Mouse (Mus musculus) frontal cortex, adult (tissue): ENCODE results near the gene Ppcs.

Experiments used
- ATAC-seq: cut with Nextera tagmentation; 2 replicates; pipeline ENCODE4 v1.9.2; 2017; ENCODE audit warnings: mild to moderate bottlenecking, moderate library complexity, mixed read lengths; ENCODE audit not compliant: low TSS enrichment

Gene Ppcs

DNA sequence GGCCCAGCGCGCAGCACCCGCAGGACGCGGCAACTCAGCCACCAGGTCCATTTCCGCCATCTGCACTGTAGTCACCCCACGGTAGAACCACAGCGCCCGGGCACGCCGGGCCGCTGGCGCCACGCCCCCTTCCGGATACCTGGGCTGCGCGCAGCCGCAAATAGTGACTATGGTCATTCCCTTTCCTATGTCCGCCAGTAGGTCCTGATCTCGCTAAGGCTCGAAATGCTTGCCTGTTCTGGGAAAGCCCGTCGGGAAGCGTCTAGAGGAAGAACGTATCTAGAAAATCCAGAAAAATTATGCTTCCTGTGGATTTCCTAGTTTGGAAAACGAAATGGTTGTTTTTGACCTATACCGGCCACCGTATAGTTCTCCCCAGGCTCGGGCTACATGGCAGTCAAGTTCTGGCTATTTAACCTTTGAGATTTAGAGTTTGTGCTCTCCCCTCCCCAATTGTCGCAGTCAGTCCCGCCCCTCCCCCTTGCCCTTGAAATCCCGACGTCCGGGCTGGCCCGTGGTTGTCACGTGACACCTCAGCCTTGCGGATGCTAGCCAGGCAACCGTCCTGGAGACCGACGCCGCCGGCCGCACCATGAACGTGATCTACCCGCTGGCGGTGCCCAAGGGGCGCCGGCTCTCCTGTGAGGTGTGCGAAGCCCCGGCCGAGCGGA is at the start of gene Ppcs, which contains the start of gene Zmynd12:
TSS of gene Ppcs (minus strand) at position 127 of the 671 bp plus-strand sequence.
TSS of gene Zmynd12 (plus strand) at position 521 of the 671 bp plus-strand sequence.
- peak; percentile 93 for ATAC-seq

DNA sequence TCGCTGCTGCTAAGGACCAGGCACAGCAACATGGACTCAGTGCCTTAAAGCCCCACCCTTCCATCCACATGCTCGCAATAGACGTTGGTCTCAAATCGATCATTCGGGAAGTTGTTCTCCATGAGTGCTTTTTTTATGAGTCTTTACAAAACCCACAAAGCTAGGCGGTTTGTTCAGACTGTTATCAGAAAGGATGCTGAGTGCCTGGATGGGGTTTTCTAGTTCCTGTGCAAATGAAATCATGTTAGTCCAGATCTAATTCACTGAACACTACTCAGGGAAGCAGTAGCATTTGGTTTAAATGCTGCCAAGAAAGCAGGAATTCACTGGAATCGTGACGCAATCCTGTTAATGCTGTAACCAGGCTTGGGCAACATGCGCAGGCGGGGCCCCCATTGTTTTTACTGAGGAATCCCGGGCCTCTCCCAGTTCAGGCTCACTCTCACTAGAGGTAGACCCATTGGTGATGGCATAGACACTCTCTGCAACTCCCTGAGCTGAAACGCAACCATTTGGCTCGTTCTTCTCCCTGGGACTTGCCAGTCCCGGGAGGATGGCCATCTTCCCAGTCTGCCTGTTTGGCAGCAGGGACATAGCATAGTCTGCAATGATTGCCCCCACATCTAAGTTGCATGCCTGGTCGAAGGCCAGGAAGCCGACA is 45.6 kb upstream of the Ppcs start:
- peak; percentile 68; the same call in 1 of the 2 replicates for ATAC-seq

DNA sequence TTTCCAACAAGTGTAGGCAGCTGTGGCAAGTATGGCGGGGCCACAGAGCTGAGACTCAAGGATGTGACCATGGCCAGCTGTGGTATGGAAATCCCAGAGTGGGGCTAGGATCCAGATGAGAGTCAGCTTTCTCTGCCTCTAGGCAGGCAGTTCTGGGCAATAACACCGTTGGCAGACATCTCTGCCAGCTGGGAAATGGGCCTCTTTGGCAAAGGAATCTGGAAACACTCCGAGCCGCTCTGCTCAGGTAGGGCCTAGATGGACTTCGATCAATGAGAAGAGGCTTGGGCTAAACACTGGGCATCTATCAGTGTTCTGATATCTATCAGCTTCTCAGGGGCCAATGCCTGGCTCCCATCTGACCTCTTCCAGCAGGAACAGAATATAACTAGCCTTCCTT is 43.6 kb upstream of the Ppcs start:
- no peak for ATAC-seq

DNA sequence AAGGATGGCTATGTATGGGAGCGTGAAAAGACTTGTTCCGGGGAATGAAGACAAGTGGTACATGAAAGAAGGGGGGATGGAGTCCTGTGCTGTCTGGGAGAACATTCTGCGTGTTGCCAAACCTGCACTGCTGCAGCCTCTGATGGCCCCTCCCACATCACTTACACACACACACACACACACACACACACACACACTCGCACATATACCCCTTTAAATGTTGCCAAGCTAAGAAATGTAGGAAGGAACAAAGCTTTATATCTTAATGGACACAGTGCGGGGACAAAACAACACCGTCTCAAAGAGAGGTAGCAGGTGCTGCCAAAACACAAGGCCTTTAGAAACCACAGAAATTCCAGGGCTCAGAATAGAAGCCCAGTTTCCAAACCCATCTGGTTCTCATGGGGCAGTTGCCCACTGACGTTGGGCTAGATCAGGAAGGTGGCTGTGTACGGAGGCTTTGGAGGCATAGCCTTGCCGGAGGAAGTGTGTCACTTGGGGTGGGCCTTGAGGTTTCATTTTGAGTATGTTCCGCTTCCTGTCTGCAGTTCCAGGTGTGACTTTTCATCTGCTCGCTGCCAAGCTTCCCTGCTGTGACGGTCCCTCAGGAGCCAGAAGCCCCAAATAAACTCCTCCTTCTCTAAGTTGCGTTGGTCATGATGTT is 41.7 kb upstream of the Ppcs start:
- no peak for ATAC-seq

DNA sequence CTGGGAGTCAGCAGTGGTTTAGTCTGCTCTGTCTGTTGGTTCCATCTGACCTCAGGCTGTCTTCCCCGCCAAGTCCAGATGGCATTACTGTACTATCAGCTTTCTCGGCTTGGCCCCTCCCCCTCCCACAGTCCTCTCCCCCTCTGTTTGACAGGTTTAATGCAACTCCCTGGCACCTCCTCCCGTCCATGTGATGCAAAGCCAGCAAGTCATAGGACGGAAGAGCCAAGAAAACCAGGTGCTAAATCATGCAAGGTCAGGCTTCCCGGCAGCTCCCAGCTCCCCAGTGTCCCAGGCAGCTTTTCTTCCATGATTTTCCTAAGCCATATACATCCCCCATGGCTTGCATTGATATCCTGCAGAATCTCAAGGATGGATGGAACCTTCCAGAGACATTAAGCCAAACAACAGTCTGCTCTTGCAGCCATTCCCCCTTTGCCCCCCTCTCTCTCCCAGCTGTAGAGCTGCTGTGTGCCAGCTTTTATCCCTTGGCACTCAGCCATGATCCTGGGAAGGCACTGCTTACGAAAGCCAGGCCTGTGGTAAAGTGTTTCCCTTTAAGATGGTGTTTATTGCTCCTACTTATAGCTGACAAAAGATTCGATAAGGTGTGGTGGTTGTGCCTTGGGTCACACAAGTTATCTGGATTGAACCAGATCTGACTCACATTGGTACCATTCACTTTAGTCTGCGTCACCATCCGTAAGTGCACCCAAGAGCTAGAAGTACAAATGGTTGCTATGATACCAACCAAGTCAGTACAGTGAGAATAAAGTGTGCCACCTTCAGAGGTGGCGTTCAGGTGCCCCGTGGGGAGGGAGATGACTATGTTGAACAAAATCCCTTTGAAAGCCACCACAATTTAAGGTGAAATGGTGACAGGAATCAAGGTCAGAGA is 40.9 kb upstream of the Ppcs start:
- peak; percentile 11; the same call in 1 of the 2 replicates for ATAC-seq

DNA sequence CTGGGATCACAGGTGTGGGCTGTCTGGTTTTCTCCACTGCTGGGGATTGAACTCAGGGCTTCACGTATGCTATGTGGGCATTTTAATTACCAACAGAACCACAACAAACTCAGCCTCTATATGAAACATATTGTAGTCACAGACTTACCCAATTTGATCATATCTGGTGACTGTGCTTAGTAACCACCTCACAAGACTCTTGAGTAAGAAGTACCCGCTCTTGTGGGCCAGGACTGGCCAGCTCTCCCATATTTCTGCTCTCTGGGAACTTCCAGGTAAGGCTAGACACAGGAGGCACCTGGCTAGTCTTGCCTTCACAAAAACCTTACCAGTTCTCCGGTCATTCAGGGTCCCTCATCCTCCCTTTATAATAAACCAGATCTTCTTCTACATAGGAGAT is 40.2 kb upstream of the Ppcs start:
- ATAC-seq, result no peak

DNA sequence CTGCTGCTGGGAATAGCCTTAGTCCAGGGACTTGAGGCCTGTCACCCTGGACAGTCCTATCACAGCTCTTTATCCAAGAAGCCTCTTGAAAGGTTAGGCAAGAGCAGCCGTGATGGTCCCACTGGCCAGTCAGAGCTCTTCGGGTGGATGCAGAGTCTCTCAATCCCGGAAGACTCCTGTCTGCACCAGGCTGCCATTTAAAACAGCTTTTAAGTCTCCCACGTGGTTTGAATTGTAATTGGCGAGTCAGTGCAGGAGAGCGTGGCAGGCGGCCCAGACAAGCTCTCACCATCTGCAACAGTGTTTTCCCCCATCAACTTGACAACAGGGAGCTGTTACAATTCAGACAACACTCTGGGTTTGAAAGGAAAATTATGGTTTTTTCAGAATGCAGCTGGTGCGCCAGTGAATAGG is 38.5 kb upstream of the Ppcs start:
- ATAC-seq, result peak; percentile 91

DNA sequence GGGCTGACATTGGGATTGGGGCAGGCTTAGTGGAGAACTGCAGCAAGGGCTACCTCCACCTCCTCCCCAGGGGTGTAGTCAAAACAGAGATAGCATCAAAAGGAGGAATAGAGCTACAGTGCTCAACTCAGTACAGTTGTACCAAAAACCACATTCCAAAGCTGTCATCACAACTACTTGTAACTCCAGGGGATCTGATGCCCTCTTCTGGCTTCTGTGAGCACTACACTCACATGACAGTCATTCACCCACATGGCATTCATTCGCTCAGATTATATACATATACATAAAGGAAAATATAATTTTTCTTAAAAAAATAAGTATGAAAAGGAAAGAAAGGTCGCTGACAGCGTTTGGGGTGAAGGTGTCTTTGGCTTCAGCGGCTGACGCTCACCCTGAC is 38.1 kb upstream of the Ppcs start:
- ATAC-seq, result no peak

DNA sequence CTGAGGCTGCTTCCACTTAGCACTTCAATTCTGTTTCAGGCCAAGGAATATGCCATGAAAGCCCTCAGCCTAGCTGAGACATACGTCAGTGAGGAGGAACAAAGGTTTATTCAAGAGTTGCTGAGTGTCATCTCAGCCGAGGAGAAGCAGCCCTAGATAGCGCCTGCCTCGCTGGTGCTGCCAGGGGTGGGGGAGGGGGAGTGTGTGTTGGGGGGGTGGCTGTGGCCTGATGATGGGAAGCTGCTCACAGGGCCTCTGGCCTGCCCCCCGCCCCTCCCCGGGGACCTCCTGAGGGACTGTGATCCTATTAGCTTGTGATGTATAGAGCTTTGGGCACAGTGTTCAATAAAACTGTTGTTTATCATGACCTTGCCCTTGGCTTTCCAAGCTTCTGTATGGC is 31.3 kb upstream of the Ppcs start:
- no peak for ATAC-seq

DNA sequence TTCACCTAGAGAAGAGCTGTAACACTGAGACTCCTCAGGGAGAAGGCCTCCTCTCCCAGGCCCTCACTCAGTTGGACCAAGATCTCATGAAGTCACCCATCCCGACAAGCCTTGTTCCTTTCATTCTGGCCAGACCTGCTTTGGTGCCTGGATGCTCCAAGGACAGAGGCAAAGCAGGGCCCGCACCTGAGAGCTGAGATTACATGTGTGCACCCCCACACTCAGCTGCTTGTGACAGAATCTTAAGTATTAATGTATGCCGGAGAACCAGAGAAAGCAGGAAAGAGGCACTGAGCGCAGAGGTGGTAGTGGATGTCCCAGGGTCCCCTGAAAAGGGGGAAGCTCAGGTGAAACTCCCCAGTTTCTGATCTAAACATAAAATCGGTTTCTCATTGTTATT is 30.9 kb upstream of the Ppcs start:
- no peak for ATAC-seq

DNA sequence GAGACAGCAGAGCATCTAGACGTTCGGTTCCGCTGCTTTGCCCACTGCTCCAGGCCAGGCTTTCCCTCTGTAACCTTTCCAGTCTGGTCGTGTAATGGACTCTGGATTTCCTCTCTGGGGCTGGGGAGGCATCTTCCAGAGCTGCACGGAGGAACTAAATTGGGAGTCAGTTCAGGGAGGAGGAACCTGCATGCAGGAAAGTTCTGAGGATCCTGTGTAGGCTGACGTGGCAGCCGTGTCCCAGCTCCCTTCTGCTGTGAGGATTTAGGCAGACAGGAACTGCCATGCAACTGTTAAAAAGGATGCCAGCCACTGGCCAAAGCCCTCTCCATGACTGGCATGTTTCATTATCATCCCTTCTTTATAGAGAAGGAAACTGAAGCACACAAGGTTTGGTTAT is 28.2 kb upstream of the Ppcs start:
- ATAC-seq, result peak; percentile 81

DNA sequence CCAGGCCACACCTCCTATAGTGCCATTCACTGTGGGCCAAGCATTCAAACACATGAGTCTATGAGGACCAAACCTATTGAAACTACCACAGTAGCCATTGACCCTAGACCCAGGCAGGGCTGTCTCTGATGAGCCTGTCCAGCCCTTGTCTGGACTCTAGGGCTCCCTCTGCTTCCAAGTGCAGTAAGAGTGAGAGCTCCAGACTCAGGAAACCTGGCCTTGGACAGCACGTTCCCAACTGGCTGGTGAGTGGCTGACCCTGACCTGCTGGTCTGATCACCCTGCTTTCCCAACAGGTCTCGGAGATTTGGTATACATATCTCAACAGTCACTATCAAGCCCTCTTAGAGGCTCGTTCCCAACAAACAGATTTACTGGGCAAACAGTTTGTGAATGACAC is 25.6 kb upstream of the Ppcs start:
- ATAC-seq, result no peak

DNA sequence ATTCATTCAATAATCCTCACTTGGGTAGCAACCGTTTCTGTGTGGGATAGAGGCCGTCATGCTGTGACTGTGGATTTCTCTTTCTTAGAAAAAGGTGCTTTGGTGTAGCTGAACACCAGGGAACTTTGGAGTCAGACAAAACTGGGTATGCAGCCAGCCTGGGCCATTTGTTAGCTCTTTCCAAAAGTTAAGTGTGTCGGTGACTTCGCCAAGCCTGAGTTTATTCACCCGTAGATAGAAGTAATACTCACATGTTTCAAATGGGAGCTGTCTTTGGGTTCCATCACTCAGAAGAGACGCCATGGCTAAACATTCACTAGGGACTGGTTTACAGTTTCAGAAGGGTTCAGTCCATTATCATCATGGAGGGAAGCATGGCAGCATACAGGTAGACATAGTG is 25.0 kb upstream of the Ppcs start:
- ATAC-seq, result no peak

DNA sequence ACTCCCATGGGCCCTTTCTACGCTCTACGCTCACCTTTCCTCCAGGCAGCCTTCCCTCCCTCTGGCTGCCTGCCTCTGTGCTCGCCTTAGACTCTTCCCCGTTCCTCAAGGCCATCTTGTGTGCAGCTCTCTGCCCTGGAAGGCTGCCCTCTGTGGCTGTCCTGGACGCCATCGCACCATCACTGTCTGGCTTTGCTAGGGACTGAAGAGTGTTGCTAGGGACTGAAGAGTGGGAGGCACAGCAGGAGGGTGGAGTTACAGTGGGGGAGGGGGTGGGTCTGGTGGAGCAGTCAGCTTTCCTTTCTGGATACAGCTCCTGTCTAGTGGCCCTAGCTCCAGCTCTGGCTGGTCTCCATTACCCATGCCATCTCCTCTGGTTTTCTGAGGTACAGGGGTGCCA is 20.3 kb upstream of the Ppcs start:
- no peak for ATAC-seq

DNA sequence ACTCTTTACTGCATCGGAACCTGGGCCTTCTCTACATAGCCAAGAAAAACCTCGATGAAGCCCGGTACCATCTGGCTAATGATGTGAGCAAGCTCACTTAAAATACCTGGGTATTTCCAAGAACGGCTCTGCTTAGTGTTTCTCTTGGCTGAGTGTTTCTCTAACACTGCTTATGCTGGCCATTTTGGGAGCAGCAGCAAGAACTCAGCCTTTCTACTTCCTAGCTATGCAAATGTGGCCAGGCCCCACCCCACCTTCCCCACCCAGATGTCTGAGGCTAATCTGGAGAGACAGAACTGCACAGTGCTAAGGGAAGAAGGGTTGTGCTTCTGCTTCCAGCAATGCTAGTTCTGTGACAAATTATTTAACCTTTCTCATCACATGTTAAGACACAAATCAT is 19.6 kb upstream of the Ppcs start:
- peak; percentile 52; the same call in 1 of the 2 replicates for ATAC-seq

DNA sequence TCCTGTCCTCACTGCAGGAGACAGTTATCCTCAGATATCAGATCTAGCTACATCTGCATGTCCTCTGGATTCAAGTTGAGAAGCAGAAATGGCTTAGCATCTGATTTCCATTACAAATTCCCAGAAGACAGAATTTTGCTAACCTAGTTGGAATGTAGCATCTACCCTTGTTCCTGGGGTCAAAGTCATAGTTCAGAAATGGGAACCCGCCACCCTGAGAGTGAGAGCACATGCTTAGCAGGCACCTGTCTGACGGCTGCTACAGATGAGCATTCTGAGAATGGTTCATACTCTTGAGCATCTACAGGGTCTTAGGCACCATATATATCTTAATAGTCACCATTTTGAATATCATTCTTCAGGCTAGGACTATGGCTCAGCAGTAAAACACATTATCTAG is 15.7 kb upstream of the Ppcs start:
- ATAC-seq, result no peak

DNA sequence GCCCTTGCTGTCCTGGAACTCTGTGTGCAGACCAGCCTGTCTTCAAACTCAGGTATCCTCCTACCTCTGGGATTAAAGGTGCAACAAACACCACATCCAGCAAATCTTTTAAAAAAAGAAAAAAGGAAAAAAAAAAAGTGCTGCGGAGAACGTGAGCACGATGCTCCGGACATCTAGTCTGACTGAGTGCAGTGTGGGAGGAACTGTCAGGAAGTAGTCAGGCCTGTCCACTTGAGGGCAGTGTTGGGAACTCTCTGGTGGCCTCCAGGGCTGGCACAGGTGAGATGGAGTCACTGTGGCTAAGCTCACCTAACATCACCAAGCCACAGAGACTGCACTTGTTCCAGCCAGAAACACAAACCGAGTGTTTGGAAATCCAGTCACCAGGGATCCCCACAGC is 8.5 kb upstream of the Ppcs start:
- peak; percentile 72; the same call in 1 of the 2 replicates for ATAC-seq

DNA sequence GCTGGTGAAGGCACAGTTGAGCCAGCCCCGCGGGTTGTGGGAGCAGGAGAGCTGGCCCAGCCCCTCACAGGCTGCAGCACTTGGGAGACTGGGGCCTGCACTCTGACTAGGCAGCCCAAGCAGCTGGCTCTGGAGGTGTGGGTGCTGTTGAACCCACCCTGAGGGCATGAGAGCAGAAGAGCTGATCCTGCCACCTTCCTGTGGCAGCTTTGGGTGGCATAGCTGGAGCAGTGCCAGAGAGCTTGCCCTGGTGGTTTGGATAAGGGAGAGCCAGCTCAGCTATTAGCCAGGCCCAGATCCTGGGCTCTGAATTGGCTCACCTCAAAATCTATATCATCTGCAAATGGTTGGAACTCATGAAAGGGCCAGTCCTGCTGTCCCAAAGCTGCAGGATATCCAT is 5.5 kb upstream of the Ppcs start:
- ATAC-seq, result no peak

DNA sequence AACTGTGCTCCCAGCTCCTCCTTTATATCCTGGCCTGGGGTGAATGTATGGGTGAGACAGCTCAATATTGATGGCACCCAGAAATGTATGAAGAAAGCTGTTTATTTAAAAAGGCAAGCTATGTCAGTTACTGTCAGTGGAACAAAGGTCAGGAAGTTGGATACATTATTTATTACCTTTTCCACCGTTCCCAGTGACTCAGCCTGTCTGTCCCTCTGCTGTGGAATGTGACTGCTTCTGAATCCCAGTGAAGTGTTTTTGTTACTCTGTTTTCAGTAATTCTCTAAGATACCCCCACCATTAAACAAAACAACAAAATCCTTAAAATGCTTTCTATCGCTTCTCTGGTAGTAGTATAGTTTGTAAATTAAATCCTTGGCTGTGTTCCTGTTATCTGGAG is 3.4 kb upstream of the Ppcs start:
- ATAC-seq, result no peak

DNA sequence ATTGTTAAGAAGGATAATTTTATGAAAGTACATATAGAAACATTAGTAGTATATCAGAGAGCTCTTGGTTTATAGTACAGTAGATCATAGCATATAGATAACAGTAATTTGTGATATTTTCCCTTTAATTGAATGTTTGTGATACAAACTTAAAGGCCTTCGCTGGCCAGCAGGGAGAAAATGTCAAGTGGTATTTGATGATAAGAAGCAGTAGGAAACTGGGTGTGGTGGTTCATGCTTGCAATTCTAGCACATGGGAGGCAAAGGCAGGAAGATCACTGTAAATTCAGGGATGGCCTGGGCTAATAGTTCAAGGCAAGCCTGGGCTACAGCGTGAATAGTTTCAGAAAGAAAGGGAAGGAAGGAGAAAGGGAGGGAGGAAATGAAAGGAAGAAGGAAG is 2.9 kb upstream of the Ppcs start:
- no peak for ATAC-seq

DNA sequence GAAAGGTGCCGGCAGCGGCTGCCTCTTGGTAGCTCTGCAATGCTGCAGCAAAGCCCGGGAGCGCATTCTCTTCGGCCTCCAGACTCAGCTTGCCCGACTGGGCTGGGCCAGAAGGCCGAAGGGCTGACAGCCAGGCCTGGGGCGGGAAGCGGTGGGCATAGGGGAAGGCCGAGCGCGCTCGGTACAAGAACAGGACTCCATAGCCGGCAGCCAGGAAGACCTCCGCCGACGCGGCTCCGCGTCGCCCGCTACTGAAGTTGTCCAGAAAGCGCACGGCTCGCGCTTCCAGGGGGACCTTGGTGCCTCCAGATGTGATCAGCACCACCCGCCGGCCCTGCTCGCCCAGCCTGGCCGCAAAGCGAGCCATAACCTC is 313 bp downstream of the Ppcs start:
- ATAC-seq, result peak; percentile 24

DNA sequence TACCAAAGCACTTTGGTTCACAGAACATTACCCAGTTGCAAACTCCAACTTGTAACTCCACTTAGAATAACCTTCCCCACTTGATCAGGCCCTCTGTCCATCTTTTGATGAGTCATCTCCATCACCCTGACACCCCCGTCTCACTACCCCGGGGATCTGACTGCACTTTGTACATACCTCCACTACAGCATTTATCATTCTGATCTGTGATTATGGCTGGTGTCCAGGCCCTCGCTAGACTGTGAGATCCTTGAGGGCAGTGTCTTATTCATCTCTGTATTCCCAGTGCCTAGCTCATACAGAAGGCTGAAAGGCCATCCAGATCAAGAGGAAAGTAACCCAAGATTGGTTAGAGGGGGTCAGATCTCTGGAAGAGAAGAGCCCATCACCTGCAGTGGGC is 1.0 kb downstream of the Ppcs start:
- ATAC-seq, result no peak
